Mouse (Mus musculus): ENCODE results near the gene Slco6d1.

GRCm38 (mm10) chr1:98523537-98523936 is 102.6 kb downstream of the Slco6d1 start:
- no peak for TF ChIP-seq MAX (IDR thresholded peaks at IDR 0.05)
- no peak for TF ChIP-seq MYOD1 (IDR thresholded peaks at IDR 0.05; ENCODE audit: control insufficient read depth, insufficient read length, low read depth)
